Mouse (Mus musculus) heart, adult 2 months (tissue): Measurements from ENCODE around the gene Gpcpd1.

Source experiments
- CTCF ChIP-seq: fragments of 200-600 bp; IDR thresholded peaks from 2 replicates; pipeline ENCODE4 v1.8.1; 2022; ENCODE audit warnings: antibody characterized with exemption, mild to moderate bottlenecking, moderate library complexity
- EP300 ChIP-seq: fragments of 200-500 bp; IDR thresholded peaks from 2 replicates; pipeline ENCODE4 v1.6.1; 2011; ENCODE audit warnings: low read depth, low read length, control low read depth; ENCODE audit not compliant: insufficient read depth
- POLR2A ChIP-seq: fragments of 200-500 bp; IDR thresholded peaks from 2 replicates; pipeline ENCODE4 v1.6.1; 2011; ENCODE audit warnings: mild to moderate bottlenecking, low read depth, low read length, control low read depth; ENCODE audit not compliant: insufficient read depth

GRCm38 (mm10) chr2:132605795-132606563 is 18.4 kb upstream of the Gpcpd1 start:
- no peak for TF ChIP-seq POLR2A
- no peak for TF ChIP-seq CTCF
- TF ChIP-seq EP300: no peak
